Mouse (Mus musculus) liver, embryonic 13.5 days (tissue): ENCODE results near the gene Nudt11. TPM values are rescaled to one million over a fixed set of nuclear protein-coding genes. Genes with fewer than 3 reads are reported as not detected.
"Not testable (repeated sequence)": the region's sequence is repeated elsewhere in the genome, so short reads cannot be mapped to it uniquely, and the experiment has no call there.

Experiments
- ATAC-seq: fragments of 200-750 bp; cut with Nextera tagmentation; 2 replicates; pipeline ENCODE4 v1.8.0; 2017; ENCODE audit warnings: low read depth, mild to moderate bottlenecking, moderate number of reproducible peaks, moderate library complexity
- DNase-seq: peaks from one replicate; pipeline ENCODE4 v3.0.0; 2022
- H3K27ac ChIP-seq: fragments of 300-500 bp; sonication (generic); 2 replicates; pipeline ENCODE4 v1.5.1; 2015; ENCODE audit warnings: moderate library complexity, mild to moderate bottlenecking, inconsistent platforms
- H3K27me3 ChIP-seq: fragments of 300-500 bp; sonication (generic); 2 replicates; pipeline ENCODE4 v1.6.1; 2015; ENCODE audit warnings: mild to moderate bottlenecking, inconsistent platforms
- H3K36me3 ChIP-seq: fragments of 300-500 bp; sonication (generic); 2 replicates; pipeline ENCODE4 v1.6.1; 2015; ENCODE audit warnings: mild to moderate bottlenecking, inconsistent platforms
- H3K4me1 ChIP-seq: fragments of 300-500 bp; sonication (generic); replicated peaks from 2 replicates; pipeline ENCODE4 v1.6.1; 2015; ENCODE audit warnings: inconsistent platforms
- H3K4me2 ChIP-seq: fragments of 300-500 bp; sonication (generic); 2 replicates; pipeline ENCODE4 v1.6.1; 2015; ENCODE audit warnings: inconsistent platforms, mild to moderate bottlenecking, moderate library complexity
- H3K4me3 ChIP-seq: fragments of 300-500 bp; sonication (generic); replicated peaks from 2 replicates; pipeline ENCODE4 v1.5.1; 2015; ENCODE audit warnings: mild to moderate bottlenecking, inconsistent platforms
- H3K9ac ChIP-seq: fragments of 300-500 bp; sonication (generic); 2 replicates; pipeline ENCODE4 v1.6.1; 2015; ENCODE audit warnings: mild to moderate bottlenecking, inconsistent platforms
- H3K9me3 ChIP-seq: fragments of 300-500 bp; sonication (generic); replicated peaks from 2 replicates; pipeline ENCODE4 v1.6.1; 2016; ENCODE audit warnings: inconsistent platforms
- WGBS: fragments of 180-500 bp; shearing (Covaris S2); methylation state at CpG from one replicate; pipeline ENCODE4 v1.1.7; 2015; ENCODE audit not compliant: insufficient replicate concordance; 5-methylcytosine and 5-hydroxymethylcytosine counted together
- microRNA-seq: library from miRNA; unstranded; fragments of <30 nt; microRNA quantifications from one replicate; pipeline ENCODE4, GENCODE M21; 2016
- polyA plus RNA-seq: library from polyadenylated mRNA; unstranded; fragments of >200 nt; fragmentation: Nextera tagmentation; extraction: Ambion mirVana; gene quantifications from 2 replicates; pipeline ENCODE4 v1.2.1, GENCODE M21; 2015

Gene Nudt11
- polyA plus RNA-seq: 0.13 and 0.20 TPM in 2 replicates

DNA sequence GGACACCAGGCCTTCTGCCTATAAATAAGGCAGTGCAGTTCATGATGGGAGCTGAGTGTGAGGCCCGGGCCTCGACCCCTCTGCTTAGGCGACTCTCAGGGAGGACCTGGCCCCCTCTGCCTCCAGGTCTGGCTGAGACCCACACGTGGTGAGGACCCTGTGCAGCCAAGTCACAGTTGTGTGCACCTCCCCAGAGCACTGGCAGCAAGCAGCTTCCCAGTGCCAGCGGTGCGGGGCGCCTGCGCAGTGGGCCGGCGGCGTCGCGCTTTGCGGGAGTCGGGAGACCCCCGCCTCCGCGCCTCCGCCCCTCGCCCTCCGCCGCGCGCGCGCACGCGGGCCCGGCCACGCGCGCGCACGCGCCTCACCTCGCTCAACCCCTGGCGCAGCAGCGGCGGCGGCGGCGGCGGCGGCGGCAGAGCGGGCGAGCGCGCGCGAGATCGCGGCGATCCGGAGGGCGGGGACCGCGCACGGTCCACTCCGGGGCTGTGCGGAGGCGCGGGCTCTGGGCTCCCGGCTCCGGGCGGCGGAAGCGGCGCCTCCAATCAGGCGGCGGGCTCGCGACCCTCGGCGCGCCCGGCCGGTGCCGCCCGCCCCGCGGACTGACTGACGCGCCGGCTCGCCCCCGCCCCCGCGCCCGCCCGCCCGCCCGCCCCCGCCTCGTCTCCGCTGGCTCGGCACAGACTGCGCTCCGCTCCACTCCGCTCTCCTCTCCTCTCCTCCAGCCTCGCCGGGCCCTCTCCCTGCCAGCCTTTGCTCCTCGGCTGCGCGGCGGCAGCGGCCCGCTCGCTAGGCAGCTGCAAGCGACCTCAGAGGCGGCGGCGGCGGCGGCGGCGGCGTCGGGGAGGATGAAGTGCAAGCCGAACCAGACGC lies at the start of gene Nudt11:
TSS of gene Nudt11 (plus strand) at position 388 of the 870 bp plus-strand sequence.
- not testable (repeated sequence) for H3K9ac ChIP-seq, H3K4me3 ChIP-seq, H3K36me3 ChIP-seq, H3K4me1 ChIP-seq, H3K27me3 ChIP-seq, H3K9me3 ChIP-seq, H3K4me2 ChIP-seq, H3K27ac ChIP-seq, DNase-seq
- WGBS: no CpG with 5 or more reads among the region's 121 CpGs
- peak; percentile 55 for ATAC-seq

DNA sequence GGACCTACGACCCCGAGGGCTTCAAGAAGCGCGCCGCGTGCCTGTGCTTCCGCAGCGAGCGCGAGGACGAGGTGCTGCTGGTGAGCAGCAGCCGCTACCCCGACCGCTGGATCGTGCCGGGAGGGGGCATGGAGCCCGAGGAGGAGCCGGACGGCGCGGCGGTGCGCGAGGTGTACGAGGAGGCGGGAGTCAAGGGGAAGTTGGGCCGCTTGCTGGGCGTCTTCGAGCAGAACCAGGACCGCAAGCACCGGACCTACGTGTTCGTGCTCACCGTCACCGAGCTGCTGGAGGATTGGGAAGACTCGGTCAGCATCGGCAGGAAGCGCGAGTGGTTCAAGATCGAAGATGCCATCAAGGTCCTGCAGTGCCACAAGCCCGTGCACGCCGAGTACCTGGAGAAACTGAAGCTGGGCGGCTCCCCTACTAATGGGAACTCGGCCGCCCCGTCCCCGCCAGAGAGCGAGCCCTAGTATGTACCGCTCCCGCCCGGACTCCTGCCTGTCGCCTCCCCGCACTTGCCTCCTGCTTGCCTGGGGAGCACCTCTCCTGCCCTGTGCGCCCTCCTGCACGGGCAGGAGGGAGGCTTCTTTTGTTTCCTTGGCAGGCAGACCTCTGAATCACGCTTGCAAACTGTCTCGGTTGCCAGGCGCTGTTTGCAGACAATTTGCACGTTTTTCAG lies 822 bp downstream of the Nudt11 start:
- not testable (repeated sequence) for H3K9ac ChIP-seq, H3K27me3 ChIP-seq, H3K4me3 ChIP-seq, H3K9me3 ChIP-seq, H3K36me3 ChIP-seq, H3K4me1 ChIP-seq, DNase-seq, H3K4me2 ChIP-seq, H3K27ac ChIP-seq, ATAC-seq
- 9% methylated on average over 16 of the region's 60 CpGs for WGBS

DNA sequence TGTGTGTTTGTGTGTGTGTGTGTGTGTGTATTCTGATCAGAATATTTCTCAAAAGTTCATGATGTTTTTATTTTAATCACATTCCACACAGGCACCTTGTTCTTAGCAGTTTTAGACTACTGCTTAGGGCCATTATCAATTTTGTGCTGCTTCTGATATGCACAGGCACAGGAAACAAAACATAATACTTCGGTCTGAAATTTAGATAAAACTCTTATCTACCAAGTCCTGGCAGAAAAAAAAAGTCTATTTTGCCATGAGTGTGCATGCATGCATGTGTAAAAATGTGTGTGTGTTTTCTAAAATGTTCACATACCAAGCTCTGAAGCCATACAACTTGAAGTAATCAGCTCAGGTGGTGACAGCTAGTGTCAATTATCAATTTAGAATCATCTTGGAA lies 14.3 kb downstream of the Nudt11 start:
- no peaks in the 10 kb centered on the region for H3K4me1 ChIP-seq
- no peak overlapping the region for H3K4me3 ChIP-seq
- no peak overlapping the region for H3K27ac ChIP-seq
- WGBS: 25% methylated on average over 1 of the region's 1 CpGs
- no peak for DNase-seq
- H3K9ac ChIP-seq: no peak overlapping the region
- H3K27me3 ChIP-seq: no peaks in the 10 kb centered on the region
- H3K4me2 ChIP-seq: no peak overlapping the region
- no peaks in the 10 kb centered on the region for H3K9me3 ChIP-seq
- no peaks in the 10 kb centered on the region for H3K36me3 ChIP-seq
- no peak for ATAC-seq

DNA sequence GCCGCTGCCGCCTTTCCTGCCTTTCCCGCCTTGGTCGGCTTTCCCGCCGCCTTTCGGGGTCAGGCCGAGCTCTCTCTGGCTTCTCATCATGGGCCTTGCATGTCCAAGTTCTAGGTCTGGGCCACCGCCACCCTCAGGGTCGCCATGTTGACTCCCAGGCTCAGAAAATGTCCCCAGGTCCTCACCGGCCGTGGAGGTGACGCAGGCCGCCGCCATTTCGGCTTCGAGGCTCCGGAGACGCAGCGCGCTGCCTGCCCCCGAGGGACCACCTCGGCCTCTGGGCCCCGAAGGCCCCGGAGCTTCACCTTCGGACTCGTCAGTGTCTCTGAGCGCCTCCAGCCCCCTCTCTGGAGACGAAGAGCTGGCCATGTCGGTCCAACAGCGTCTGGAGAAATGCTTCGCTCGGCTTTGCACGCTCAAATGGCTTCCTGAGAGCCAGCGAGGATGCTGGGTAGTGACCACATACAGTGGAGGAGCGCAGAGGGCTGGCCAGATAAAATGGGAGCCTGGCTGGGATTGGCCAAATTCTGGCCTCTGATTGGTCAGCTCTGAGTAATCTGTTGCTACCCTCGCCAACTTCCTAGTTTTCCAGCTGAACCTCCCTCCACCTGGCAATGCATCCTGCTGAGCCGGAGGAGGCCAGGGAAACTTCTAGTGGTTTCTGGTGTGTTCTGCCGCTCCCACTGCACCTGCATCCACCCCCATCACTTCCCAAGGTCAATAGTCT lies 35.9 kb downstream of the Nudt11 start, which contains the start of gene AU022751:
TSS of gene AU022751 (minus strand) at position 466 of the 727 bp plus-strand sequence.
- no peak for ATAC-seq
- H3K4me2 ChIP-seq: no peak within 1 kb of the TSS
- no peaks in the 10 kb centered on the region for H3K4me1 ChIP-seq
- H3K27me3 ChIP-seq: no peaks in the 10 kb centered on the region
- peaks cover 15% of the 10 kb centered on the region for H3K9me3 ChIP-seq
- no peak within 1 kb of the TSS for H3K9ac ChIP-seq
- no peak within 1 kb of the TSS for H3K27ac ChIP-seq
- no peaks in the 10 kb centered on the region for H3K36me3 ChIP-seq
- no peak within 1 kb of the TSS for H3K4me3 ChIP-seq
- 84% methylated on average over 39 of the region's 39 CpGs for WGBS
- no peak for DNase-seq

DNA sequence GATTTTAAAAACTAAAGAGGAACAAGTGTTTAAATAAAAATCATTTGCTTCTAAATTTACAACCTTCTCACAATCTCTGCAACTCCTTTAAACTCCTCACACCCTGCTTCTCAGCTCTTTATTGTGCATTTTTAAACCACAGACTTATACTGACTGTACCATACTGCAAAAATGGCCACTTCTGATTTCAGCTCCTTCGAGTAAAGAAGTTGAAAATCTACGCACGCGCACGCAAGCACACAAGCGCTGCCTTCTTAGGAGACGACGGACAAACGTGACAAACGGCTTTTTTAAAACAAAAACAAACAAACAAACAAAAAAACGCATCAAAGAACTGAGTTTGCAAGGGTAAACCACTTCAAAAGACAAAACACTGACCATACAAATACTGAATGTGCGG lies 44.3 kb downstream of the Nudt11 start:
- no peak for ATAC-seq
- Histone ChIP-seq H3K4me1 (no peaks in the 10 kb centered on the region), H3K9ac (no peak overlapping the region), H3K4me3 (no peak overlapping the region), H3K27ac (no peak overlapping the region), H3K4me2 (no peak overlapping the region), H3K27me3 (peaks cover 4% of the 10 kb centered on the region), H3K9me3 (no peaks in the 10 kb centered on the region), H3K36me3 (no peaks in the 10 kb centered on the region)
- WGBS: 25% methylated on average over 12 of the region's 12 CpGs
- DNase-seq: no peak

DNA sequence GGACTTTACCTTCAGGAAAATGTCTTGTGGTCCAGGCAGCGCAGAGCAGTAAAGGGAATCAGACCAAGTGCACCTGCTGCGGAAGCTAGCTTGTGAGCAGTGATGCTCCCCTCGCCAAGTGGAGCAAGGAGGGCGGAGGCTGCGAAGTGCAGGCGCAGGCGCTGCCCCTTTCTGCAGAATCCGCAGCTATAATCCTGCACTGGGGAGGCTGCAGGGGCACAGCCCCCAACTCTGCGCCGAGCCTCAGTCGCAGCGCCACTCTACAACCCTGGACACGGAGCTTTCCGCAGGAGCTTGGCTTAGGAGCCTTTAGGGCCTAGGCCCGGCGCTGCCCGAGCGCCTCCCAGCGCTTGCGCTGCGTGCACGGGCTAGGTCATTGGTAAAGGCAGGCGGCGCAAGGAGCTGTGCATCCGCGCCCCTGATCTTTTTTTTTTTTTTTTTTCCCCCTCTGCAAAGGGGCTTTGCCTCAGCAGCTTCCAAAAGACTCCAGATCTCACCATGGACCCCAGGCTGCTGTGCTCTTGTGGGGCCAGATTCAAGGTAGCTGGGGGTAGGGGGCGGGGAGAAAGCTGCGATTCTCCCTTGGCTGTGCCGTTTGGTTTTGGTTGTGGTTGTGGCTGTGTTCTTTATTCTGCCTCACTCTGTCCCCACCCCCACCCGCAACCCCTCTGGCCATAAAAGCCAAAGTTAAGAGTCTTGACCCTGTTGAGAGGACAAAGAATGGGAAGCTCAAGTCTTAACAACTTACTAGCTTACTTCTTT lies 44.9 kb downstream of the Nudt11 start:
- H3K4me2 ChIP-seq: peak overlapping the region; percentile 28; the same call in 1 of the 2 replicates
- no peak overlapping the region for H3K9ac ChIP-seq
- no peak for ATAC-seq
- no peaks in the 10 kb centered on the region for H3K4me1 ChIP-seq
- H3K9me3 ChIP-seq: no peaks in the 10 kb centered on the region
- no peak overlapping the region for H3K27ac ChIP-seq
- 8% methylated on average over 30 of the region's 30 CpGs for WGBS
- H3K36me3 ChIP-seq: no peaks in the 10 kb centered on the region
- peaks cover 4% of the 10 kb centered on the region for H3K27me3 ChIP-seq
- no peak for DNase-seq
- H3K4me3 ChIP-seq: no peak overlapping the region

Small RNA genes lying within 50 kb of the gene (microRNA-seq; reads per million reads assigned to microRNA genes)
- gene Gm27360: not detected

Other genes starting within 250 kb of the Nudt11 start
- not detected in 2 replicates for gene AU022751, start 36.0 kb downstream of the Nudt11 start, polyA plus RNA-seq
- 0.43 and 0.46 TPM in 2 replicates for gene Nudt10, start 125.6 kb downstream of the Nudt11 start, polyA plus RNA-seq